Mouse (Mus musculus): Measurements from ENCODE around the gene Ubl3.

The Ubl3 gene

DNA sequence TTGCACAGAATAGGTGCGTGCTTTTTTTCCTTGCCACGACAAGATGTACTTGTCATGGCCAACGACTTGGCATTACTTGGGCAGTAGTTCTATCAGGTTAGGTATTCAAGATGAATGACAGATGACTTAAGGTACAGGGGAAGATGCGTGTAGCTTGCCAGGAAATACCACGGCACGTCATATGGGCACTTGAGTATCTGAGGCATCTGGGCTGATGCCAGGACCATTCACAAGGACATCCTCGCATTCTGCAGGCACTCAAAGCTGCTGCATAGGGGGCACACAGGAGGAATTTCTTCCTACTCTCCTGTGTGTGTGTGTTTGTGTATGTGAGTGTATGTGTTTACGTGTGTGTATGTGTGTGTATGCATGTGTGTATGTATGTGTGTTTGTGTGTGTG lies 9.6 kb upstream of the Ubl3 start:
- no peak for DNase-seq

DNA sequence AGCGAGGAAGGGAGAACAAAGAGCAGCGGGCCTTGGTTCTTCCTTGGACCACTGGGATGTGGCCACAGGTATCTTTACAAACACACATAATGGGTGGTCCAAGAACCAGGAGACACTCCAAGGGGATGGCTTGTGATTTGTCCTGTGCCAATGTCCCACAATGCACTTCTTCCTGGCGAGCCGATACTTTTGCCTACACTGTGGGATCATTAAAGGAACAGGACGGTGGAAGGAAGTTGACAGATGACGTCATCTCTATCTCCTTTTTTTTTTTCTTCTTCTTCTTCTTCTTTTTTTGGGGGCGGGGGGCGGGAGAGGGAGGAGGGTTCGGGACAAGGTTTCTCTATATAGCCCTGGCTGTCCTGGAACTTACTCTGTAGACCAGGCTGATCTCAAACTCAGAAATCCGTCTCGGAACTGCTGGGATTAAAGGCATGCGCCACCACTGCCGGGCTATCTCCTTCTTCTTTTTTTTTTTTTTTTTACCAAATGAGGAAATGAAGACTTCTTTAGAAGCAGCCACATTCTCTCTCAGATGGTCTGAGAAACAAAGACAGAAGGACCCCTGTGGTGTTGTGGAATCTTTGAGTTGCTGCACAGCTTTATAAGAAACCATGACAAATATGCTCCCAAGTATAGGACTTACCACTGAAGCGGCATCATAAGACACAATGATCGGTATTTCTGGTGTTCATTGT lies 6.8 kb upstream of the Ubl3 start:
- DNase-seq: no peak

DNA sequence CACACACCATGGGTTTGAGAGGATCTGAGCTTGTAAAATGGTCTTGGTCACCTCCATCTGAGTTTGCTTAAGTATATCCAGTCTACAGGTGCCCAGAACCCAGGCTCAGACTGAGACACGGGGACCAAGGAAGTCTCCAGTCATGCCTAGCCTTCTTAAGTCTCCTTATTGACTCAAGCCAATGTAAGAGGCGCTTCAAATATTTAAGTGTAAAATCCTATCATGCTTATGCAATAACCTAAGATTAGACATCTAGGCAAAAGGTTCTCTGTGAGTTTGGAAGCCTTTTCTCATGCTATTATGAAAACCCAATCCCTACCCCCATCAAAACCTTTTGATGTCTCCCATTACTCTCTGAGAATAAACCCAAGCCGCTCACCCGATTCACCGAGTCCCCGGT lies 5.9 kb upstream of the Ubl3 start:
- no peak for DNase-seq

DNA sequence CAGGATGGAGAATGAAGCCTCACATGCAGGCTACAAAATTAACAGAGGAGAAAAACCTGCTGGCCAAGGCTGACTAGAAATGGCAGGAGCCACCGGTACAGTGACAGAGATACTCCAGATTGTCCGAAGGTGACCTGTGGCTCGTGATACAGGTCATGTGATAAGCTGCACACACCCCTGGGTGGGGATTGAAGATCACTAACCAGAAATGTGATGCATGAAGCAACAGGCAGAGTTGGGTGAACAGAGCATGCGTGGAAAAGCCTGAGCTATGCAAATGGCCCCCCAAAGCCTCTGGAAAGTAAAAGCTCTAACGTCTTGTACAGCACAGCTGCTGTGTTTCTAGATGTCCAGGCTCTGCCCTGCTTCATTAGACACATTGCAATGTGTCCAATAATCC lies 3.9 kb upstream of the Ubl3 start:
- peak; percentile 83 for DNase-seq

DNA sequence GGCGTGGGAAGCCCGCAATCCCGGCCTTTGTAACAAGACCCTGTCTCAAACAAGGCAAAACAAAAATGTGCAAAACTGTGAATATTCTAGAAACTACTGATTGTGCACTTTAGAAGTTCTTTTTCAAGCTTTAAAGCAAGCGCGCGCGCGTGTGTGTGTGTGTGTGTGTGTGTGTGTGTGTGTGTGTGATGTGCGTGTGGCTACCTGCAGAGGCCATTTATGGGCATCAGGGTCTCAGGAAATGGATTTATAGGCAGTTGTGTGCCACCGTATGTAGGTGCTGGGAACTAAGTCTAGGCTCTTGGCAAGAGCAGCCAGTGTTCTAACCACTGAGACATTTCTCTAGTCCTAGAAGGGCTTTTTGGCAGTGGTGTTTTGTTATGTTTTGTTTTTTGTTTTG lies 2.6 kb upstream of the Ubl3 start:
- peak; percentile 59 for DNase-seq

DNA sequence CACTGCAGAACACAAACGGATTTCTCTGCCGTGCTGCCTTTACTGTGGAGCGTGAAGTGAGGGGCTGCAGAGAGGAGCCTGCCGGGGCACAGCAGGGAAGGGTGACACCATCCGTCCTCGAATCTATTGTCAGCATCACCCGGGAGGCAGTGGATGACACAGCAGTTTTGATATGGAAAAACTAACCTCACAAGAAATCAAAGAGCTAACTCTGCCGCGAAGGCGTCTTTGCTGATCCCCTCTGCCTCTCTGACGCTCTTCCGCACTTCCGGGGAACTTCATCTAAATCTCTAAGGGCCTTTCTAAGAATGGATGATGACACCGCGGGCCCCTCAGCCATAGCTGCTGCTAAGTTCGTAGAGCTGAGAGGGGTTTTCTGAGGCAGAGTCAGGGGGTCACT lies 2.1 kb upstream of the Ubl3 start:
- DNase-seq: peak; percentile 92

DNA sequence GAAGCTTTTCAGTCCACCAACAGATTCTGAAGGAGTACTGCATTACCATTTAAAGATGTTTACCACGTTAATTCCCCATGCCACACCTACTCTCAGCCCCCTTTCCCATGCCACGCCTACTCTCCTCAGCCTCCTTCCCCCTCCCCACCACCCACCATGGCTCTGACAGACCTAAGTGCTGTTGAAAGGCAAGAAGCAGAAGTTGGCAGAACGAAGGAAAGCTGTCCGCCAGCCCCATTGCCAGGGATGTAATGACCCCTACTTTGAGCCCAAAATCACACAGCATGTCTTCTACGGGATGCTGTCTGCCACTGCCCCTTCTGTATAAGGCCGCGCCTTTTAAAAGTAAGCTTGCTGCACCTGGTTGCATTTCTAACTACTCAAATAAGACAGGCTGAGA lies 1.7 kb upstream of the Ubl3 start:
- DNase-seq: peak; percentile 92

DNA sequence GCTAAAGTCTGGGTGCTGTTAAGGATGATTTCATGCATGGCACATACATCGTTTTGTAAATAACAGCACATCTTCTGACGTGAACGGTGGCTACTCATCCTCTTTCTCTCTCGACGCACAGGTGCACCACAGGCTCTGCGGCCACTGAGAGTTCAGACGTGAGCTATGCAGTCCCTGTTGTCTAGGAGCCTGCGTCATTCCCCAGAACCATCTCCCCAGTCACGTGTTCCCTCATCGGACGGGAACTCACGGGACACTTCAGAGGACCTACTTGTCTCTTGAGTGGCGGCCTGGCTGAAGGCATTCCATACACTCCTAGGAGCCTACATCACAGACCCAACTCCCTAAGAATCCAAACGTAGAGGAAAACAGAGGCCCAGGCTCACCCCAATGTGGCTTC lies 1.1 kb upstream of the Ubl3 start:
- peak; percentile 92 for DNase-seq

DNA sequence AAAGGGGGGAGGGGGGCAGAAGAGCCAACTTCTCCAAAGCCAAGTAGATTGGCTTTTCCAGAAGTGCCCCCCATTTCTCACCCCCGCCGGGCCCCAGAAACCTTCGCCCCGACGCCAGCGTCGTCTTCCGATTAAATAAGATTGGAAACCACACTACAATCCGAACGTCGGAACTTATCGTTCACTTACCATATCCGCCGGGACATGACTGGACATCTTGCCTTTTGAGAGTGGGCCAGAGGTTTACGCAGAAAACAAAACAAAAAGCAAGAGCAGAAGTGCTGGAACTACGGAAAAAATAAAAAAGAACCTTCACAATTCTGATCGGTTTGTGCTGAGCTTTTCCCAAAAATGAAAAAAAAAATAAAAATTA lies 839 bp downstream of the Ubl3 start:
- DNase-seq: peak; percentile 92

DNA sequence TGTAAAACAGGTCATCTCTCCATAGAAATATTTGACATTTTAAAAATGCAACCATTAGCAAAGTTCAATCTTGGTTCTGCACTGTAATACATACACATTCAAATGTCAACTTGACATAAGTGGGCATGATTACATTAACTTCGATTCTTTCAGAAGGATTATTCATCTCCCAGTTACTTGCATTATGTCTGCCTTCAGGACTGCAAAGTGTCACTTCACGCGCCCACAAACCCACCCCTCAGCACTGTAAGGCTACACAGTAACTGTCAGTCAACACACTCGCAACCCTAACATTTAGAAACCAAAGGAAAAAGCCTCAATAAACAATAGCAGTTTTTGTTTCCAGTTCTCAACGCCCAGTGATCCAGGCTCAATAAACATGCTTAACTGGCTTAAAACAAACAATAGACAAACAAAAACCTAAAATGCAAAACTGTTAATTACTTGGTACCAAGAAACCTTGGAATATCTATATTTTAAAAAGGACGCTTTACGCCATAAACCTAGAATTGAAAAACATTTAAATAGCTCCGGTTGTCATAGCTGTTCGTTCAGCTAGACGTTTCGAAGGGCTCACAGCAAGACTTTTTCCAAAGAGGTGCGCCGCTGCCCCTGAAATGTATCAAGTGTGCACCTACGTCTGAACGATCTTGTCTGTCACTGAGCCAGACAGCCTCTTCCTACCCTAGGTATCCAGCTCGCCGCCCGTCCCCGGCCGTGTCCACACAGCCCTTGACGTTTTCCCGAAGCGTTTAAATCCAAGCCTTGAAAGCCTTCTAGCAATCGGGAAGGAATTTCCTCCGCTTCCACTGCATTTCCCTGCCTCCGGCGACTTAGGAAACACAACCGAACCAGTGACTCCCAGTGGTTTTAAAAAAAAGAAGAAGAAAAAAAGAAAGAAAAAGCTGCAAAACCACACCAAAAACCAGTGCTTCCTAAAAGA lies 1.5 kb downstream of the Ubl3 start:
- peak; percentile 94 for DNase-seq

DNA sequence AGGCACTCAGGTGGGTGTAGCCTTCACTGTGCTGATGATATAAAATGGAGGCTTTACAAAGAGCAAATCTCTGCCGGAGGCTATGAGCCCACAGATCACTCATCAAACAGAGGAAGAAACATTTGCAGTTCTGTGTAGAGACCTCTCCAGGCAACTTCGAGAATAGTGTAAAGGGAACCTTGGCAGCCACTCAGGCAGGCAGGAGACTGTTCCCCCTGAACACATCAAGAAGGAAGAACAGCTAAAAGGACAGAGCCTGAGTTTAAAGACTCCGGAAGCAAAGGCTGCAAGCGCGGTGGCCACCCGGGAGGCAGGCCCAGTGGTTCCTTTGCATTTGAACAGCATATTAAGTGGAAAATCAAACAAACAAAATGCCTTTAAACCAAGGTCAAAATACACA lies 2.2 kb downstream of the Ubl3 start:
- DNase-seq: peak; percentile 95

DNA sequence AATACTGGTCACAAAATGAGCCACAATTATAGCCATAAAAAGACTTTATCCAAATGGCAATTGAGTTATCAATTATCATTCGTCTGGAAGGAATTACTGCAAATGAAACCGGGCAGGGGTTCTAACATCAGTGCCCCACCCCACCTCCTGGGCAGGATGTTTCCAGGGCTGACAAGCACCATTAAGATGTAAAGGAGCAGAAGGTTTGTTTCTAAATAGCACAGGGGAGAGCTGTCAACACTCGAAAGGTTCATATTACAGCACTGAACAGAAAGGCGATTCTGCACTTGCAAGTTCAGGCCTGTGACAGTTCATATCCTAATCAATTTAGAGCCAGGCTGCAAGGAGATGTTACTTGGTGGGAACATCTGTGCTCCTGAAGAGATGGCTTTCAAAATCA lies 3.3 kb downstream of the Ubl3 start:
- DNase-seq: no peak

DNA sequence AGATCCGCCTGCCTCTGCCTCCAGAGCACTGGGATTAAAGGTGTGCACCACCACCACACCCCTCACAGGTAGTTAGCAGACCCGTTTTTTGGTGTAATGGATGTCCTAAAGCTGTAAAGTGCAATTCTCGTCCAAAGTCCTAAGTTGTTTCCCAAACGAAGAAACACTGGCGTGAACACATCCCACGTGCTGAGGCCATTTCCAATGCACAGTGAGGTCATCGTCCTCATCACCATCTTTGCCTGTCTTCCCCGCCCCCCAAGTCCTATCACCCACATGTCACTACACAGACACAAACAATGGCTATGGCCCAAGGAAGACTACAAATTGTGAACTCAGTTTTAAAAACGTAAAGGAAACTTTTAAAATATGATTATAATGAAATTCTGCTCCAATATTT lies 4.0 kb downstream of the Ubl3 start:
- no peak for DNase-seq

DNA sequence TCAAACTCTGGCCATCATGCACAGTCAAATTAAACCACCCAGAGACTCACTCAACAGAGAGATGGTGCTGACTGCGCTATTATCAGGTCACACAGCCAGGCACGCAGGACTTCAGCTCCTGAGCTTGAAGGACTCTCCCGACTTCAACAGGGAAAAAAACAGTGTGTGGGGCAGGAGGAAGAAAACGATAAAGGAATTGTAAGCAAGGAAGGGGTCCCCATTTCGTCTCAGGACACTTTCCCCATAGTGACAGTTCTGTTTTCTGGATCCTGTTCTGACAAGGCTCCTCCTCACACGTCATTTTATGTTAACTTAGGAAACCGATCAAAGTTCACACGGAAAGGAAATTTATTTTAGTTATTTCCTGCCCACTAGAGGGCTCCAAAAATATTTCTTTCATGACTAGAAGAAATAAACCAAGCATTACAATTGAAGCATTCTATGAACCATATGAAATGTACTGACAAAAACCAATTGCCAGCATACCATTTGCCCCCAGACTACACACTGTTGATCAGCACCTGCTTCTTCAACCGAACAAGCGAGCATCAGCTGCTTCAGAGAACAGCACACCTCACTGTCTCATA lies 4.6 kb downstream of the Ubl3 start:
- no peak for DNase-seq

DNA sequence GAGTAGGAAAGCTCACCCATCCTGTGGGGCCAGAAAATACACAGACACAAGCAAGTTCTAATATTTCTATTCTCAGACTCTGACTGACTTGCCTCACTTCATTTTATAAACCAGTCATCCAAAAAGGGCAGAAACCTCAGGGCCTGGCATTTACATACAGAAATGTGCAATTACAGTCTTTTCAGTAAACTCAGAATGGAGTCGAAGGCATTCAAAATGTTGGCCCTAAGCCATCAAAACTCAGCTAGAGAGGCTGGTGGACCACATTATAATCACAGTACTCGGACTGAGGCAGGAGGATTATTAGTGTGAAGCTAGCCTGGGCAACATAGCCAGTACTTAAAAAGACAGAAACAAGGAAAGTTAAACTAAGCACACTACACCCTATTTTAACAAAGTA lies 5.6 kb downstream of the Ubl3 start:
- no peak for DNase-seq

DNA sequence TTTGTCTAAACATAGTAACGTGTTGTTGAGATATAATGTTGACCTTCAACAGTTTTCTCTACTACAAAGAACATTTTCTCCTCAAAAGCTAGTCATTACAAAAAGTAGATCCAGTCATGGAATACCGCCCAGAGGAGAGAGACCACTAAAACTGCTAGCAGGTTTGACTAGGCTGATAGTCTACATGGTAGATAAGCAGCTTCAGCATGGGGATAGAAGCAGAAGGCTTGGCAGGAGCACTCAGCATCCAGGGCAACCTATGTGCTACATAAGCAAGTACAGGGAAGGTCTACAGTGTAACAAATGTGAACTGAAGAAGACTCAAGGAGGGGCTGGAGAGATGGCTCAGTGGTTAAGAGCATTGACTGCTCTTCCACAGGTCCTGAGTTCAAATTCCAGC lies 7.9 kb downstream of the Ubl3 start:
- DNase-seq: no peak

DNA sequence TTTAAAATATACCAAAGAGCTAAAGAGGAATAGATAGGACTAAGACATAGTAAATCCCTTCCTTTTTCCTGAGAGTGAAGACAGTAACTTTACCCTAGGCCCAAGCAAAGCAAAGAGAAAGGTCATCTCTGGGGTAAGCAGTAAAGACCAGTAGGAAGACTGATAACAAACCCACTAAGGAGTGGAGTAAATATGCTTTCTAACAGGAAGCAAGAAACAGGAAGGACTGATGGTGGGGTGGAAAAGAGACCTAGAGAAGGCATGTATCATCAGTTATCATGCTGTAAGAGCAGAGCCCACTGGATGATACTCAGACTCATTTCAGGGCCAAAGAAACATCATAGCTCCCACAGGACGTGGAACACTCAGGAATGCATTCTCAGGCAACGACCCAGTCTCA lies 10.4 kb downstream of the Ubl3 start:
- no peak for DNase-seq

DNA sequence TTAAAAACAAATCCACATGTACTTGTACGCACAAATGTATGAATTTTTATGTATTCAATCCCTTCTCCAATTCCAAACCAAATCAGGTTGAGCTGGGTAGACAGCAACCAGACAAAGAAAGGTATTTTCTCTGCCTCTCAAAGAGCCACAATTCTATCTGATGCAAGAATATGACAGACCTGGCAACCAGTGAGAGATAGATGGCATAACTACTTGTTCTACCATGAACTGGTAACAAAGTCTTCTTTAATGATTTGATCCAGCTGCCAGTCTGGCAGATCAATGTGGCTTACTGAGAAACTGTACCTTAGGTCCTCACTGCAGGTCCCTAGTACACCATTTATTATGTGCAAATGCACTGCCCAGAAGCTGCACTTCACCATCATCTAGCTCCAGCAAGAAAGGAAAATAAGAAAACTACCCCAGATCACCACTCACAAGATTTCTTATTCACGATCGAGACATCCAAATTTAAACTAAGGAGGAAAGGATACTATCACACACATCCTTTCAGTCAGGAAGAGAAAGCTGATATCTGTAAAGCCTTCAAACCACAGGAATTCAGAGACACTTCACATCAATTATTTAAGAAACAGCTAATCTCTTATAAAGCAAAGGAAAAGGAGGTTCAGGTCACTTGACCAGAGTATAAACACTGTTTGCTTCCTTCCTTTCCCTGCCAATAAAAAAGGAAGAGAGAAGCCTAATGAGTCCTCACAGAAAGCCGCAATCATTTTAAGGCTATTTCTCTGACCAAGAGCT lies 16.7 kb downstream of the Ubl3 start:
- peak; percentile 41 for DNase-seq

DNA sequence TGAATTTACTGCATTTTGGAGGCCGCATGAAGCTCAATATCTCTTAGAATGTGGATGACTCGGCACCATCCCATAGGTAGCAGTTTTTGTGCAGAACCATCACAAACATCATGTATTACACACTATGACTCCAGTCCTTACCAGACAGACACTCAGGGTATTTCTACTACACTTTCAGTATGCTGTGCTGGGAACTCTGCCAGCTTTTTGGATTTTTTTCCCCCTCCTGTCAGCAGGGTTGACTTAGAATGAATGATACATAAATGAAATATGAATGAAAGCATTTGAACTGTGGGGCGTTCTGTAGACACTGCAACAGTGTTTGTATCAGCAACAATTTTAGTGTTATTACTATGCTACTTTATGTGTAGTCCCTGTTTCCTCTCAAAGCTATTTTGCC lies 17.9 kb downstream of the Ubl3 start:
- peak; percentile 87 for DNase-seq

DNA sequence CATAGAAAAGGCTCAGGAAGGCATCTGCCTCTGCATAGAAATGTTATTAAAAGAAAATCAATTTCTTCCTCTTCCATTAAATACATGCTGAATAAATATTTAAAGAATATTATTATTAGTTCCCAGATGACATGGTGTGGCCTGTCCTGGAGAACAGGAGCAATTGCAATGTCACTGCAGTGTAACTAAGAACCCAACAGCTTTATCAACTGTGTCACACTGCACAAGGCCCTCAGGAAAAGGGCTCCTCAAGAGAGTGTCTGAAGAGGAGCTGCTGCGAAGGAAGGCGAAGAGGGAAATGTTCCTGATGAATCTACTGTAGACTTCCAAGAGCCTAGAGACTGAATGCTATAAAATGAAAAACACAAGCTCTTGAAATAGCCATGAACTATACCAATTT lies 18.7 kb downstream of the Ubl3 start:
- peak; percentile 48 for DNase-seq

DNA sequence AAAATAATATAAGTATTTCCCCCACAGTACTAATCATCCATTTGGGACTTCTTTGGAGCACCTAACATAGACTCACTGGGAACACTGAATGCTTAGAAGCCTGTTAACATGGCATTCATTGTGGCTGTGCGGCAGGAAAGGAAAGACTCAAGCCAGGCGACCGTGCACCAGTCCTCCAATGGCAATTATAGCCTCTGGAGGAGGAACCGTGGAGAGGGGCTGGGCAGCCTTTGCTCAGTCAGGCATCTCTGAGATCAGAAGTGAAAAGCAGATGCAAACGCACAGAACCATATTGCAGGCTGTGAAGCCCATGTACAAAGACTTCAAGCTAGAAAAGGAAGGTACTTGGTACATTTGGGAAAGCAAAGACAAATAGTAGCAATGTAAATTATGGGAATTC lies 20.4 kb downstream of the Ubl3 start:
- peak; percentile 61 for DNase-seq

DNA sequence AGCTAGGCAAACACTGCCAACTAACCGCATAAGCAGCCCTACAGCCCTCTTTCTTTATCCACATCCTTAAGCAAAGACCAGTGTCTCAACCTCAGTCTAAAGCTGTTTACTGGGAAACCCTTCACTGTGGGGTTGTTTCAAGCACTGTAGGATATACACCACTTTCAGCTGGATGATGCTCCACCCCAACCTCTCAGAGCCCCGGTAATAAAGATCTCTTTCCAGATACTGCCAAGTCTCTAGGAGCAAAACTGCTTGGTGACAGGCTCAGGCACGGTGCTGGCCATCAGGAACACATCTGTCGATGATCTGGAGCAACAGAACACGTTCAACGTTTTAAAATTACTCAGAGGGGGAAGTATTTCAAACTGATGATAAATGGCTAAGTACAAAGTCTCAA lies 25.0 kb downstream of the Ubl3 start:
- peak; percentile 22 for DNase-seq

DNA sequence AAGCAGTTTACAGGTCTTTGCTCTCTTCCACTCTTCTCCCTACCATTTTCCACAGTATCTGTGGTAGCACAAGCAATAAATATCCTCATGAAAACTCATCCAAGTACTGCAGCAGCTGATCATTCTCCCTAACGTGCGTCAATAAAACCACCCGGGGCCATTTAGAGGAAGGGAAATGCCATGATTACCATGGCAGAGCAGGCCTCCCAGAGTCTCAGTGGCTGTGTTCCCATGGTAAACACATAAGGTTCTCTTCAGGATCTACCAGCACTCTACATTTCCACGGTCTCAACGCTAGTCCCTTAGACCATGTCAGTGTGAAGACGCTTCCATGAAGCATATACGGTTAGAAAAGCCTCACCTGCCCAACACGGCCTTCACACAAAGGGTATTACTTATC lies 26.0 kb downstream of the Ubl3 start:
- DNase-seq: peak; percentile 64

All from heart, adult 11 months (tissue).